Mouse (Mus musculus) small intestine, adult 10 weeks (tissue): ENCODE data around the gene Coa7. TPM values are rescaled to one million over a fixed set of nuclear protein-coding genes. Genes with fewer than 3 reads are reported as not detected.

Experiments used
- polyA plus RNA-seq: library from polyadenylated mRNA; stranded (reverse); fragments of 350-450 nt; fragmentation: Illumina TruSeq; extraction: RNeasy Lipid Tissue Mini Kit (QIAGEN cat#74804); gene quantifications from one replicate; pipeline ENCODE4 v1.2.3, GENCODE M21; 2014; ENCODE audit warnings: low replicate concordance

Coa7 gene
- polyA plus RNA-seq: 10.7 TPM

GRCm38 (mm10) chr4:108327730-108328484 is at the start of gene Coa7:
Gene Coa7 (plus strand): TSS chr4:108328140.

GRCm38 (mm10) chr4:108300670-108301373 is 27.1 kb upstream of the Coa7 start, which contains the start of gene Zyg11b:
Gene Zyg11b (minus strand): TSS chr4:108301096.

GRCm38 (mm10) chr4:108383183-108383714 is 55.3 kb downstream of the Coa7 start, which contains the start of gene Shisal2a:
Gene Shisal2a (minus strand): TSS chr4:108383349.

Other genes starting within 250 kb of the Coa7 start
- 6.1 TPM for gene Podn, start 231.7 kb upstream of the Coa7 start, polyA plus RNA-seq
- gene Scp2, start 183.1 kb upstream of the Coa7 start, polyA plus RNA-seq: 1,645 TPM
- 9.0 TPM for gene Echdc2, start 162.7 kb upstream of the Coa7 start, polyA plus RNA-seq
- 1.5 TPM for gene Zyg11a, start 110.1 kb upstream of the Coa7 start, polyA plus RNA-seq
- gene Zyg11b, start 27.0 kb upstream of the Coa7 start, polyA plus RNA-seq: 37.2 TPM
- gene Shisal2a, start 55.2 kb downstream of the Coa7 start, polyA plus RNA-seq: not detected
- not detected for gene Gpx7, start 78.8 kb downstream of the Coa7 start, polyA plus RNA-seq
- gene Tut4, start 131.3 kb downstream of the Coa7 start, polyA plus RNA-seq: 19.3 TPM